Mouse (Mus musculus): Measurements from ENCODE around the gene Trim68.
"Not testable (repeated sequence)": the region's sequence is repeated elsewhere in the genome, so short reads cannot be mapped to it uniquely, and the experiment has no call there.

The Trim68 gene

GRCm38 (mm10) chr7:102686944-102687501 is at the start of gene Trim68:
Gene Trim68, minus strand, starts transcription at chr7:102687327.
- DNase-seq: peak; percentile 51

- DNase-seq: no peak
Observed at GRCm38 (mm10) chr7:102733793-102734192, 46.7 kb upstream of the Trim68 start.

GRCm38 (mm10) chr7:102727391-102727790 is 40.3 kb upstream of the Trim68 start, which contains the start of gene Olfr559:
Gene Olfr559, minus strand, starts transcription at chr7:102727491.
- no peak for DNase-seq

- DNase-seq: no peak
Observed at GRCm38 (mm10) chr7:102718970-102719369, 31.8 kb upstream of the Trim68 start, which contains the start of gene Olfr33. Gene Olfr33, minus strand, starts transcription at chr7:102719070.

- no peak for DNase-seq
Observed at GRCm38 (mm10) chr7:102701915-102702314, 14.8 kb upstream of the Trim68 start, which contains the start of gene Olfr558. Gene Olfr558, plus strand, starts transcription at chr7:102702215.

- peak; percentile 48 for DNase-seq
Observed at GRCm38 (mm10) chr7:102698461-102698860, 11.3 kb upstream of the Trim68 start.

- DNase-seq: no peak
Observed at GRCm38 (mm10) chr7:102695358-102696125, 8.4 kb upstream of the Trim68 start, which contains the start of gene Olfr557. Gene Olfr557, plus strand, starts transcription at chr7:102695910.

GRCm38 (mm10) chr7:102681916-102682315 is 5.2 kb downstream of the Trim68 start:
- DNase-seq: no peak

- no peak for DNase-seq
Observed at GRCm38 (mm10) chr7:102676225-102676624, 10.9 kb downstream of the Trim68 start.

GRCm38 (mm10) chr7:102665378-102665777 is 21.7 kb downstream of the Trim68 start:
- DNase-seq: no peak

- no peak for DNase-seq
Observed at GRCm38 (mm10) chr7:102664599-102664998, 22.5 kb downstream of the Trim68 start, which contains the start of gene Olfr556. Gene Olfr556, plus strand, starts transcription at chr7:102664899.

GRCm38 (mm10) chr7:102658523-102658922 is 28.6 kb downstream of the Trim68 start, which contains the start of gene Olfr555:
Gene Olfr555, plus strand, starts transcription at chr7:102658823.
- DNase-seq: no peak

- DNase-seq: not testable (repeated sequence)
Observed at GRCm38 (mm10) chr7:102644945-102645344, 42.2 kb downstream of the Trim68 start.

GRCm38 (mm10) chr7:102638132-102638531 is 49.0 kb downstream of the Trim68 start, which contains the start of gene Olfr554:
Gene Olfr554, plus strand, starts transcription at chr7:102638432.
- no peak for DNase-seq

GRCm38 (mm10) chr7:102636665-102637064 is 50.5 kb downstream of the Trim68 start:
- no peak for DNase-seq
